Mouse (Mus musculus) lung, embryonic 16.5 days (tissue): ENCODE measurements around the gene 5730522E02Rik. TPM values are rescaled to one million over a fixed set of nuclear protein-coding genes. Genes with fewer than 3 reads are reported as not detected.

Source experiments
- ATAC-seq: fragments of 200-750 bp; cut with Nextera tagmentation; 2 replicates; pipeline ENCODE4 v1.8.0; 2017; ENCODE audit warnings: low read depth, mild to moderate bottlenecking, moderate library complexity
- H3K27ac ChIP-seq: fragments of 300-500 bp; sonication (generic); 2 replicates; pipeline ENCODE4 v1.5.1; 2014; ENCODE audit warnings: mild to moderate bottlenecking, control low read depth, low read length
- H3K27me3 ChIP-seq: fragments of 300-500 bp; sonication (generic); 2 replicates; pipeline ENCODE4 v1.6.1; 2014; ENCODE audit warnings: low read depth, low read length, mixed read lengths; ENCODE audit not compliant: control insufficient read depth, insufficient read depth
- H3K36me3 ChIP-seq: fragments of 300-500 bp; sonication (generic); 2 replicates; pipeline ENCODE4 v1.6.1; 2014; ENCODE audit warnings: low read length; ENCODE audit not compliant: control insufficient read depth, insufficient read depth
- H3K4me1 ChIP-seq: fragments of 300-500 bp; sonication (generic); replicated peaks from 2 replicates; pipeline ENCODE4 v1.6.1; 2014; ENCODE audit warnings: low read length, mixed read lengths; ENCODE audit not compliant: control insufficient read depth, insufficient read depth
- H3K4me2 ChIP-seq: fragments of 300-500 bp; sonication (generic); 2 replicates; pipeline ENCODE4 v1.6.1; 2014; ENCODE audit warnings: low read depth, low read length, control low read depth
- H3K4me3 ChIP-seq: fragments of 300-500 bp; sonication (generic); 2 replicates; pipeline ENCODE4 v1.5.1; 2014; ENCODE audit warnings: mild to moderate bottlenecking, low read length, control low read depth
- H3K9ac ChIP-seq: fragments of 300-500 bp; sonication (generic); 2 replicates; pipeline ENCODE4 v1.6.1; 2014; ENCODE audit warnings: low read length, control low read depth
- H3K9me3 ChIP-seq: fragments of 300-500 bp; sonication (generic); 2 replicates; pipeline ENCODE4 v1.6.1; 2016; ENCODE audit warnings: low read length; ENCODE audit not compliant: control insufficient read depth
- WGBS: fragments of 180-500 bp; shearing (Covaris S2); extraction: QIAGEN DNeasy Blood & Tissue Kit; methylation state at CpG from one replicate; pipeline ENCODE4 v1.1.7; 2014; 5-methylcytosine and 5-hydroxymethylcytosine counted together
- polyA plus RNA-seq: library from polyadenylated mRNA; unstranded; fragments of >200 nt; fragmentation: Nextera tagmentation; extraction: Ambion mirVana; gene quantifications from 2 replicates; pipeline ENCODE4 v1.2.1, GENCODE M21; 2015

Gene 5730522E02Rik
- polyA plus RNA-seq, 1 experiment from 2014 or later: 1.6 TPM

DNA sequence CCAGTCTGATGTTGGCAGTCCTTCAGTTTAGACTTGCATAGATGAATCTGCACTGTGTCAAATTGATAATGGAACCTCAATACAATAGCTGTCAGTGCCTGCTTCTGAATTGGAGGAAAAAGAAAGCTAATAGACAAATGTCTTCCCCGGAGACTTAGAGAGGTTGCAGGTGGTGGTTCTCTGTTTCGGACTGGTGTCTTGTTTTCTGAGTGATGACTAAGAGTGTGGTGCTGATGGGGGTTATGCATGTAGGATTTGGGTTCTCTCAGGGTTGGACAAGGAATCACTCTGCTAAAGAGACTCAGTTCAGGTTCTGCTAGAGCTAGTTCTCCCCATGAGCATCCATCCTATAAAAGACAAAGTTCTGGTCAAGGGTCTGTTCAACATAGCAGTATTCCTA is 397.1 kb downstream of the 5730522E02Rik start:
- ATAC-seq: no peak
- no peaks in the 10 kb centered on the region for H3K4me1 ChIP-seq
- H3K27me3 ChIP-seq: no peaks in the 10 kb centered on the region
- H3K4me3 ChIP-seq: no peak overlapping the region
- no peaks in the 10 kb centered on the region for H3K9me3 ChIP-seq
- WGBS: 92% methylated on average over 2 of the region's 2 CpGs
- no peak overlapping the region for H3K4me2 ChIP-seq
- H3K27ac ChIP-seq: no peak overlapping the region
- no peak overlapping the region for H3K9ac ChIP-seq
- no peaks in the 10 kb centered on the region for H3K36me3 ChIP-seq

DNA sequence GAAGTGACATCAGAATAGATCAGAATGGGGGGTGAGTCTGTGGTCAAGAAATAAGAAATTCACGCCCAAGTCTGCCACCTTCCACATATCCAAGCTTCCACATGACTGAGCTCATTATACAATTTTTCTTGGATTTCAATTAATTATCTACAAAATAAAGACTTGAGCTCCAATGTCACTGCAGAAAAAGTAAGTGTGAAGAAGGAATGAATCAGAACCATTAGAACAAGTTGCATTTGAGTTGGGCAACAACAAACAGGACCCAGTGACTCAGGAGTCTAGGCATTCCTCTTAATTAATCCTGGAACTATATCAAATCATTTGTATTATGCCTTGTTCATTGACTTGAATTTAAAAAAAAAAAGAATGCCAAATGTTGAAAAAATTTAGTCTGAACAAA is 422.9 kb downstream of the 5730522E02Rik start:
- Histone ChIP-seq H3K4me1 (no peaks in the 10 kb centered on the region), H3K9ac (no peak overlapping the region), H3K4me3 (no peak overlapping the region), H3K4me2 (no peak overlapping the region), H3K36me3 (no peaks in the 10 kb centered on the region), H3K9me3 (no peaks in the 10 kb centered on the region), H3K27ac (no peak overlapping the region), H3K27me3 (no peaks in the 10 kb centered on the region)
- 88% methylated on average over 1 of the region's 1 CpGs for WGBS
- no peak for ATAC-seq

DNA sequence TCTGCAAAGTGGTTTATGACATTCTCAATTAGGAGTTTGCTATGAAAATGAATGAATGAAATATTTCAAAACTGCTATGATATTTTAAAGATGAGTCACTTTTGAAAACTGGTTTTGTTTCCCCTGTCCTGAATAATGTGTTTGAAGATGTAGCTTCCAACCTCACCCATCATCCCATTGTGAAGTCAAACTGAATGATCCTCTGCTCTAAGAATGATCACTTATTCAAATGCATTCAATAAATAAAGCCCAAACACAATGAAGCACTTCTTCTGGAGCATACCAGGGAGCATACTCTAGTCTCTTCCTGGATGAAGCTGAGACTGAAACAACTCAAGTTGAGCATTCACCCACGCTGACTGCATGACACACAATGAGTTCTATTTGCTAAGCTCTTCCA is 438.3 kb downstream of the 5730522E02Rik start:
- Histone ChIP-seq H3K4me1 (no peaks in the 10 kb centered on the region), H3K4me2 (no peak overlapping the region), H3K4me3 (no peak overlapping the region), H3K27ac (no peak overlapping the region), H3K9me3 (no peaks in the 10 kb centered on the region), H3K36me3 (no peaks in the 10 kb centered on the region), H3K9ac (no peak overlapping the region), H3K27me3 (no peaks in the 10 kb centered on the region)
- WGBS: 64% methylated on average over 1 of the region's 1 CpGs
- ATAC-seq: no peak

DNA sequence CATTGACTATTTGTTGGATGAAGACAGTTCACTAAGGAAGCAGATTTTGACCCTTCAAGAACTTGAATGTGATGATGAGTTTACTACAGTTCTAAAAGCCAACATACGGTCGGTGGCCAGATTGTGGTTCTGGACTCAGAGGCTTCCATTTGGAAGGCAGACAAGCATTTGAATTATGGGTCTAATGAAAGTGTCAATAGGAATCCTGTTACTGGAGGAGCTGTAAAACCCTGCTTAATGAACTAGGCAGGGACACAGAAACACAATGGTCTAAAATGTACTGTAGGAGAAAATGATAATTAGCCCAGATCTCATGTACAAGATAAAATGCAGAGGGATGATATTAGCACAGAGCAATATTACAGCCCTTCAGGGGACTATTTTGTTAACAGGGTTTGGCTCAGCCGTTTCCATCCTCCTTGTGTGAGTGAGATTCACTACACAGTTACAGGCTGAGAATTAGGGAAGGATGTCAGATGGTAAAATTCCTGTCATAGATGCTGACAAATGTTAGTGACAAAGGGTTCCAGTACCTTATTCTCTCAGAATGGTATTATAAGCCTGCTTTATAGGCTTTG is 439.5 kb downstream of the 5730522E02Rik start:
- no peak overlapping the region for H3K27ac ChIP-seq
- H3K4me3 ChIP-seq: no peak overlapping the region
- ATAC-seq: no peak
- H3K9me3 ChIP-seq: no peaks in the 10 kb centered on the region
- no peak overlapping the region for H3K9ac ChIP-seq
- no peaks in the 10 kb centered on the region for H3K27me3 ChIP-seq
- H3K4me1 ChIP-seq: no peaks in the 10 kb centered on the region
- no peaks in the 10 kb centered on the region for H3K36me3 ChIP-seq
- H3K4me2 ChIP-seq: no peak overlapping the region
- 76% methylated on average over 3 of the region's 3 CpGs for WGBS

DNA sequence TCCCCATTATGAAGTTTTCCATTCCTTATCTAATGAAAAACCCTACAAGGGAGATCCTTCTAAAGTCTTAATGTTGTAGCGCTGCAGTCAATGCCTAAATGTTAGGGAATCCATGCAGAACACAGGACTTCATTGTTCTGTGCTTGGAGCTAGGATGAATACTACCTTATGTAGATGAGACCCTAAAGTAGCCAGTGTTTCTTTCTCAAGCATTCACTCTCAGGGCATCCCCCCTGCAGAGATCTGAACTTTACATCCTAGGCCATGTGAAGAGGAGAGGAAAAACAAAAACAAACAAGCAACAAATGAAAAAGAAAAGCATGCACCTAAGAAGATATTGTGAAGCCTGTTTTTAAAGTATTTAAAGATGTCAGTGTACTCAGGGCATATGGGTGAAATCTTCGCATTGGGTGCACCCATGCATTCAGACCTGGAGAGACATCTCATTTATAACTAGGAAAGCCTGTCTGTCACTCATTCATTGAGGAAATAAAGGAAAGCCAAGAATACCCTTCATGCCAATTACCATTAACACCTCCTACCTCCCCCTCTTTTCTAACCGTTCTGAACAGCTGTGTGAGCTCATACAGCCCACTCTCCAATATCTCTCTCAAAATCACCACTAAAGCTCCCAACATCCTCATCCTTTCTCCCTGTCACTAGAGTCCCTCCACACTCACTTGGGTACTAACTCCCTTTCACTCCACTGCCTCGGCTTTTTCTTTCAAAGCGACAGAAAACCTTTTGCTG is 442.8 kb downstream of the 5730522E02Rik start:
- no peaks in the 10 kb centered on the region for H3K27me3 ChIP-seq
- H3K36me3 ChIP-seq: no peaks in the 10 kb centered on the region
- H3K9me3 ChIP-seq: no peaks in the 10 kb centered on the region
- H3K4me2 ChIP-seq: no peak overlapping the region
- no peak overlapping the region for H3K27ac ChIP-seq
- no peak overlapping the region for H3K9ac ChIP-seq
- no peak for ATAC-seq
- no peak overlapping the region for H3K4me3 ChIP-seq
- no peaks in the 10 kb centered on the region for H3K4me1 ChIP-seq
- WGBS: 57% methylated on average over 5 of the region's 5 CpGs

GRCm38 (mm10) chr11:25753156-25753899 is 457.2 kb downstream of the 5730522E02Rik start:
- Histone ChIP-seq H3K9me3 (no peaks in the 10 kb centered on the region), H3K4me3 (no peak overlapping the region), H3K4me2 (no peak overlapping the region), H3K9ac (no peak overlapping the region), H3K27ac (no peak overlapping the region), H3K4me1 (no peaks in the 10 kb centered on the region), H3K27me3 (no peaks in the 10 kb centered on the region), H3K36me3 (no peaks in the 10 kb centered on the region)
- no peak for ATAC-seq
- 75% methylated on average over 7 of the region's 7 CpGs for WGBS

DNA sequence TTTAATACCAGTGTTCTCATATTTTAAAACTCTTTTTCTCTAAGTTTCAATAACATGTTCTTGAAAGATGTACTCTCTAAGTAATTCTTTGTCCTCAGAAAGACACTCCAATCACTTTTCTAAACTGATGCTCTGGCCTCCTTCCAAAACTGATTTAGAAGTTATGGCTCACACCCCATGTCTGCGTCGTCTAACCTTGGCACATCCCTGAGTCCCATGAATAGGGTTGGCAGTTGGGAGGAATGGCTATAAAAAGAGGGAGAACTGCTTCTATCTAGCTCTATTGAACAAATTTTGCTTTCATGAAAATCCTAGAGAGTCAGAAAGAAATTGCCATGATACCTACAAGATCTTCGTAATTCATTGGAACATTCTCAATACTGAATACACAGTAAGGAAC is 458.1 kb downstream of the 5730522E02Rik start:
- WGBS: 75% methylated on average over 3 of the region's 3 CpGs
- H3K27me3 ChIP-seq: no peaks in the 10 kb centered on the region
- H3K9ac ChIP-seq: no peak overlapping the region
- H3K9me3 ChIP-seq: no peaks in the 10 kb centered on the region
- no peak overlapping the region for H3K4me2 ChIP-seq
- no peaks in the 10 kb centered on the region for H3K4me1 ChIP-seq
- H3K4me3 ChIP-seq: no peak overlapping the region
- no peak overlapping the region for H3K27ac ChIP-seq
- H3K36me3 ChIP-seq: no peaks in the 10 kb centered on the region
- no peak for ATAC-seq

- Histone ChIP-seq H3K4me3 (no peak overlapping the region), H3K36me3 (no peaks in the 10 kb centered on the region), H3K9me3 (no peaks in the 10 kb centered on the region), H3K4me2 (no peak overlapping the region), H3K4me1 (no peaks in the 10 kb centered on the region), H3K27me3 (no peaks in the 10 kb centered on the region), H3K9ac (no peak overlapping the region), H3K27ac (no peak overlapping the region)
- WGBS: 32% methylated on average over 6 of the region's 6 CpGs
- ATAC-seq: no peak
These were observed 463.3 kb downstream of the 5730522E02Rik start for GRCm38 (mm10) chr11:25747098-25747862.

GRCm38 (mm10) chr11:25743664-25744063 is 466.9 kb downstream of the 5730522E02Rik start:
- WGBS: 80% methylated on average over 3 of the region's 3 CpGs
- no peak overlapping the region for H3K4me2 ChIP-seq
- H3K9me3 ChIP-seq: no peaks in the 10 kb centered on the region
- ATAC-seq: no peak
- H3K36me3 ChIP-seq: no peaks in the 10 kb centered on the region
- H3K27ac ChIP-seq: no peak overlapping the region
- no peaks in the 10 kb centered on the region for H3K27me3 ChIP-seq
- H3K9ac ChIP-seq: no peak overlapping the region
- no peaks in the 10 kb centered on the region for H3K4me1 ChIP-seq
- no peak overlapping the region for H3K4me3 ChIP-seq
